Mouse (Mus musculus) midbrain, embryonic 15.5 days (tissue): Measurements from ENCODE around the gene Gm37240. TPM values are rescaled to one million over a fixed set of nuclear protein-coding genes. Genes with fewer than 3 reads are reported as not detected.
"Not testable (repeated sequence)": the region's sequence is repeated elsewhere in the genome, so short reads cannot be mapped to it uniquely, and the experiment has no call there.

Experiments
- ATAC-seq: fragments of 200-750 bp; cut with Nextera tagmentation; replicated peaks from 2 replicates; pipeline ENCODE4 v1.8.0; 2017; ENCODE audit warnings: moderate TSS enrichment
- H3K27ac ChIP-seq: fragments of 300-500 bp; sonication (generic); 2 replicates; pipeline ENCODE4 v1.5.1; 2015; ENCODE audit warnings: mild to moderate bottlenecking, inconsistent platforms
- H3K27me3 ChIP-seq: fragments of 300-500 bp; sonication (generic); replicated peaks from 2 replicates; pipeline ENCODE4 v1.6.1; 2015; ENCODE audit warnings: inconsistent platforms
- H3K36me3 ChIP-seq: fragments of 300-500 bp; sonication (generic); replicated peaks from 2 replicates; pipeline ENCODE4 v1.6.1; 2015; ENCODE audit warnings: inconsistent platforms
- H3K4me1 ChIP-seq: fragments of 300-500 bp; sonication (generic); 2 replicates; pipeline ENCODE4 v1.6.1; 2015; ENCODE audit warnings: inconsistent platforms
- H3K4me2 ChIP-seq: fragments of 300-500 bp; sonication (generic); 2 replicates; pipeline ENCODE4 v1.6.1; 2015; ENCODE audit warnings: inconsistent platforms, mild to moderate bottlenecking, moderate library complexity
- H3K4me3 ChIP-seq: fragments of 300-500 bp; sonication (generic); 2 replicates; pipeline ENCODE4 v1.5.1; 2015; ENCODE audit warnings: mild to moderate bottlenecking, inconsistent platforms
- H3K9ac ChIP-seq: fragments of 300-500 bp; sonication (generic); 2 replicates; pipeline ENCODE4 v1.6.1; 2015; ENCODE audit warnings: mild to moderate bottlenecking, inconsistent platforms
- H3K9me3 ChIP-seq: fragments of 300-500 bp; sonication (generic); 2 replicates; pipeline ENCODE4 v1.6.1; 2016; ENCODE audit warnings: inconsistent platforms
- WGBS: fragments of 180-500 bp; shearing (Covaris S2); methylation state at CpG from one replicate; pipeline ENCODE4 v1.1.7; 2015; ENCODE audit warnings: mixed read lengths; 5-methylcytosine and 5-hydroxymethylcytosine counted together
- polyA plus RNA-seq: library from polyadenylated mRNA; unstranded; fragments of >200 nt; fragmentation: Nextera tagmentation; extraction: Ambion mirVana; gene quantifications from 2 replicates; pipeline ENCODE4 v1.2.1, GENCODE M21; 2015

Gene Gm37240
- polyA plus RNA-seq, 1 experiment from 2014 or later = 0.40 TPM

DNA sequence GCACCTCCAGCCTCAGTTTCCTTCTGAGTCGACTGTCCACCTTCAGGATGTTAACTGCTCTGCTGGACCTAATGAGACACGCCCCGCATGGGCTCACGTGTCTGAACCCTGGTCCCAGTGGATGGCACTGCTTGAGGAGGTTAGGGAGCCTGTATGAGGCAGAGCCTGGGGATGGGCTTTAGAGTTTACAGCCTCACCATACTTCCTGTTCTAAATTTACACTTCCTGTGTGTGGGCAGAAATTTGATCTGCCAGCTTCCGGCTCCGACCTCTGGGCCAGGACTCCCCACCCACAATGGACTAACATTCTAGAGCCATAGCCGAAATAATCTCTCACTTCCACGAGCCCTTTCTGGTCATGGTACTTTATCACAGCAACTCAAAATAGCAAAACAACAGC is 1340.1 kb downstream of the Gm37240 start:
- Histone ChIP-seq H3K4me3 (no peak overlapping the region), H3K27me3 (no peaks in the 10 kb centered on the region), H3K4me2 (no peak overlapping the region), H3K9me3 (no peaks in the 10 kb centered on the region), H3K27ac (no peak overlapping the region), H3K9ac (no peak overlapping the region), H3K4me1 (no peaks in the 10 kb centered on the region), H3K36me3 (no peaks in the 10 kb centered on the region)
- ATAC-seq = no peak
- 77% methylated on average over 8 of the region's 8 CpGs for WGBS

DNA sequence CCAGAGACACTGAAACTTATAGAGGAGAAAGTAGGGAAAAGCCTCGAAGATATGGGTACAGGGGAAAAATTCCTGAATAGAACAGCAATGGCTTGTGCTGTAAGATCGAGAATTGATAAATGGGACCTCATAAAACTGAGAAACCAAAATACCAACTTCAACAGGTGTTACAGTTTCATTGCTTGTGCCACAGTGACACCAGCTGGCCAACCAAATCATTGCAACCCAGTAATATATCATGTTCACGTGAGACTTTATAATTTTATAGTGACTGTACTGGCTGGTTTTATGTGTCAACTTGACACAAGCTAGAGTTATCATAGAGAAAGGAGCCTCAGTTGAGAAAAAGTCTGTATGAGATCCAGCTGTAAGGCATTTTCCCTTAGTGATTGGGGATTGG is 1344.9 kb downstream of the Gm37240 start:
- not testable (repeated sequence) for H3K4me2 ChIP-seq, H3K27me3 ChIP-seq, H3K4me1 ChIP-seq, H3K27ac ChIP-seq, H3K9me3 ChIP-seq, H3K36me3 ChIP-seq, H3K4me3 ChIP-seq, H3K9ac ChIP-seq
- ATAC-seq = 0 out of 2 replicates have a peak, but pooled peaks have one; percentile 27
- 31% methylated on average over 3 of the region's 3 CpGs for WGBS

- no peaks in the 10 kb centered on the region for H3K9me3 ChIP-seq
- no peak overlapping the region for H3K9ac ChIP-seq
- H3K27ac ChIP-seq = no peak overlapping the region
- no peaks in the 10 kb centered on the region for H3K36me3 ChIP-seq
- ATAC-seq = no peak
- no peaks in the 10 kb centered on the region for H3K27me3 ChIP-seq
- no peaks in the 10 kb centered on the region for H3K4me1 ChIP-seq
- 93% methylated on average over 1 of the region's 1 CpGs for WGBS
- no peak overlapping the region for H3K4me3 ChIP-seq
- no peak overlapping the region for H3K4me2 ChIP-seq
These were observed 1345.4 kb downstream of the Gm37240 start for GRCm38 (mm10) chr3:84541881-84542280.

DNA sequence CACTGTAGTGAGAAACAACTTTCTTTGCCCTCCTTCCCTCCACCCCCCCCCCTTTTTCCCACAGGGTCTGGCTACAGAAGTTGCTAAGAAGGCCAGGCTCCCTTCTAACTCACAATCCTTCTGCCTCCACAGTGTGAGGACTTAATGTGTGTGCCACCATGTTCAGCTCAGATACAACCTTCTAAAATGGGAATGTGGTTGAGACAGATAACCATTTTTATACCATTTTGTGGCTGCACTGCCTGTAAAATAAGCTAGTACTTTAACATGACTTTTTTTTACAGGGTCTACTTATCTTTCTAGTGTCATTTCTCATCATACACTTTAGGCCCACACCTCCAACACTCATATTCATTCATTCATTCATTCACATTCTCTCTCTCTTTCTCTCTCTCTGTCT is 1346.7 kb downstream of the Gm37240 start:
- H3K9me3 ChIP-seq = no peaks in the 10 kb centered on the region
- no peak for ATAC-seq

DNA sequence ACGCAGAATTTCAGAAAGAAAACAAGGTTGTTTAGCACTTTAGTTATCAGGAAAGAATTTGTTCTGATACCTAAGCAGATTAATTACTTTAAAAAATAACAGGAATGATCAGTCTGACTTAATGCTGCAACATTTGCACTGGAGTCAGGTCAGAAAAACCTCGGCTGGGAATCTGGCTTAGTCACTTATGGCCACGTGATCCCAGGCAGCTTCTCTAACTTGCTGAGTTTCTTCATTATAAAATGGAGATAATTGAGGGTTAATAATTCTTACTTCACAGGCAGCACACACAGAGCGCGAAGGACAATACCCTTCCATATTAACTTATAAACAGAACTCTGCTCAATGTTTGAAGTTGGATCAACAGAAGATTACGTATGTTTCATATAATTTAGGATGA is 1350.3 kb downstream of the Gm37240 start:
- no peaks in the 10 kb centered on the region for H3K36me3 ChIP-seq
- no peaks in the 10 kb centered on the region for H3K4me1 ChIP-seq
- H3K4me3 ChIP-seq = no peak overlapping the region
- no peak overlapping the region for H3K27ac ChIP-seq
- WGBS = 85% methylated on average over 6 of the region's 6 CpGs
- ATAC-seq = no peak
- no peak overlapping the region for H3K9ac ChIP-seq
- H3K27me3 ChIP-seq = no peaks in the 10 kb centered on the region
- H3K9me3 ChIP-seq = no peaks in the 10 kb centered on the region
- no peak overlapping the region for H3K4me2 ChIP-seq

More for the DNA sequence above, 1346.7 kb downstream of the Gm37240 start:
- Histone ChIP-seq H3K4me3 (no peak overlapping the region), H3K9ac (no peak overlapping the region), H3K4me2 (no peak overlapping the region), H3K27ac (no peak overlapping the region), H3K4me1 (no peaks in the 10 kb centered on the region), H3K36me3 (no peaks in the 10 kb centered on the region), H3K27me3 (no peaks in the 10 kb centered on the region)

GRCm38 (mm10) chr3:84533227-84533626 is 1354.1 kb downstream of the Gm37240 start:
- Histone ChIP-seq H3K36me3 (no peaks in the 10 kb centered on the region), H3K27ac (no peak overlapping the region), H3K9me3 (no peaks in the 10 kb centered on the region), H3K4me3 (no peak overlapping the region), H3K4me2 (no peak overlapping the region), H3K4me1 (no peaks in the 10 kb centered on the region), H3K27me3 (no peaks in the 10 kb centered on the region), H3K9ac (no peak overlapping the region)
- 77% methylated on average over 5 of the region's 5 CpGs for WGBS
- no peak for ATAC-seq

GRCm38 (mm10) chr3:84529021-84529420 is 1358.3 kb downstream of the Gm37240 start:
- Histone ChIP-seq H3K9me3 (no peaks in the 10 kb centered on the region), H3K4me3 (no peak overlapping the region), H3K36me3 (no peaks in the 10 kb centered on the region), H3K27me3 (no peaks in the 10 kb centered on the region), H3K4me2 (no peak overlapping the region), H3K9ac (no peak overlapping the region), H3K27ac (no peak overlapping the region), H3K4me1 (no peaks in the 10 kb centered on the region)
- no peak for ATAC-seq
- WGBS = 84% methylated on average over 2 of the region's 2 CpGs

- H3K27ac ChIP-seq = no peak overlapping the region
- no peaks in the 10 kb centered on the region for H3K4me1 ChIP-seq
- WGBS = 82% methylated on average over 1 of the region's 1 CpGs
- H3K9ac ChIP-seq = no peak overlapping the region
- no peak overlapping the region for H3K4me2 ChIP-seq
- ATAC-seq = no peak
- H3K36me3 ChIP-seq = no peaks in the 10 kb centered on the region
- H3K27me3 ChIP-seq = no peaks in the 10 kb centered on the region
- H3K4me3 ChIP-seq = no peak overlapping the region
- H3K9me3 ChIP-seq = no peaks in the 10 kb centered on the region
These were observed 1362.4 kb downstream of the Gm37240 start for GRCm38 (mm10) chr3:84524952-84525351.

GRCm38 (mm10) chr3:84516163-84516562 is 1371.2 kb downstream of the Gm37240 start:
- 88% methylated on average over 3 of the region's 3 CpGs for WGBS
- H3K36me3 ChIP-seq = no peaks in the 10 kb centered on the region
- no peak overlapping the region for H3K4me3 ChIP-seq
- no peak overlapping the region for H3K27ac ChIP-seq
- ATAC-seq = no peak
- no peaks in the 10 kb centered on the region for H3K27me3 ChIP-seq
- H3K9me3 ChIP-seq = no peaks in the 10 kb centered on the region
- H3K4me2 ChIP-seq = no peak overlapping the region
- no peaks in the 10 kb centered on the region for H3K4me1 ChIP-seq
- H3K9ac ChIP-seq = no peak overlapping the region

- Histone ChIP-seq H3K36me3 (no peaks in the 10 kb centered on the region), H3K27me3 (no peaks in the 10 kb centered on the region), H3K4me3 (no peak overlapping the region), H3K9me3 (no peaks in the 10 kb centered on the region), H3K4me1 (no peaks in the 10 kb centered on the region), H3K4me2 (no peak overlapping the region), H3K27ac (no peak overlapping the region), H3K9ac (no peak overlapping the region)
- ATAC-seq = no peak
- WGBS = 81% methylated on average over 6 of the region's 6 CpGs
These were observed 1374.4 kb downstream of the Gm37240 start for GRCm38 (mm10) chr3:84512774-84513515.

- ATAC-seq = no peak
- Histone ChIP-seq H3K36me3 (no peaks in the 10 kb centered on the region), H3K27ac (no peak overlapping the region), H3K4me1 (0 out of 2 replicates have a peak, but pooled peaks cover 4% of the 10 kb centered on the region), H3K4me3 (no peak overlapping the region), H3K9me3 (no peaks in the 10 kb centered on the region), H3K27me3 (no peaks in the 10 kb centered on the region), H3K9ac (no peak overlapping the region), H3K4me2 (no peak overlapping the region)
- WGBS = 86% methylated on average over 4 of the region's 4 CpGs
These were observed 1382.1 kb downstream of the Gm37240 start for GRCm38 (mm10) chr3:84505193-84505592.

DNA sequence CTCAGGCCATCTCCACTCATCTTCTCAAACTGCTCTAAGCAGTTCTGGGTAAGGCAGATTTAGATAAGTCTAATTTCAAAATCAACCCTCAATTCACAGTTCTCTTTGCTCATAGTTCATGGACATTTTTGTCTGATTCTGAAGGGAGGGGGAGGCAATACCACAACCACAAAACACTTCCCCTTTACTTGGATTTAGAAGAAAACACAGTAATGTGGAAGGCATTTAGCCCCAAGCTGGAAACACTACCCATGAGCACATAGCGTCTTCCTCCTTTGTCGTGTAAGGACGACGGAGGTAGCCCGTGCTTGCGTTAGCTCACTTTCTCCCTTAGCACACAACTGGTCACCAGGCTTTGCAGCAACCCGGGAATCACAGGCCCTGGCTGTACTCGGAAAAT is 1383.0 kb downstream of the Gm37240 start:
- Histone ChIP-seq H3K4me3 (no peak overlapping the region), H3K27ac (no peak overlapping the region), H3K36me3 (no peaks in the 10 kb centered on the region), H3K9me3 (no peaks in the 10 kb centered on the region), H3K9ac (no peak overlapping the region), H3K4me2 (no peak overlapping the region), H3K4me1 (0 out of 2 replicates have a peak, but pooled peaks cover 4% of the 10 kb centered on the region), H3K27me3 (no peaks in the 10 kb centered on the region)
- 93% methylated on average over 8 of the region's 8 CpGs for WGBS
- ATAC-seq = no peak

GRCm38 (mm10) chr3:84502101-84502500 is 1385.2 kb downstream of the Gm37240 start:
- Histone ChIP-seq H3K4me3 (no peak overlapping the region), H3K27ac (no peak overlapping the region), H3K9ac (no peak overlapping the region), H3K36me3 (no peaks in the 10 kb centered on the region), H3K4me2 (no peak overlapping the region), H3K4me1 (0 out of 2 replicates have a peak, but pooled peaks cover 4% of the 10 kb centered on the region), H3K27me3 (no peaks in the 10 kb centered on the region), H3K9me3 (no peaks in the 10 kb centered on the region)
- WGBS = 91% methylated on average over 2 of the region's 2 CpGs
- ATAC-seq = no peak
